Mouse (Mus musculus) liver, postnatal 0 days (tissue): ENCODE results near the gene Derl3.

Experiments
- CTCF ChIP-seq: sonication (generic); IDR thresholded peaks from 2 replicates; pipeline ENCODE4 v1.5.1; 2016; ENCODE audit warnings: antibody characterized with exemption, low read depth
- EP300 ChIP-seq: IDR thresholded peaks from 2 replicates; pipeline ENCODE4 v1.6.1; 2016; ENCODE audit warnings: antibody characterized with exemption, low read depth, mild to moderate bottlenecking

GRCm38 (mm10) chr10:75921026-75921725 lies 28.0 kb downstream of the Derl3 start, which contains the start of gene Smarcb1:
- no peak for TF ChIP-seq CTCF
- TF ChIP-seq EP300: no peak
